Mouse (Mus musculus): ENCODE measurements at regions not wholly inside any gene's neighbourhood (a gene's known extent, or its start where the extent isn't known, plus 50 kb on each side); places are given as distances from the start of the nearest gene placed in this dataset.

- TF ChIP-seq USF2 (conservative IDR thresholded peaks at IDR 0.05; ENCODE audit: low read depth, low read length) (no peak), CTCF (conservative IDR thresholded peaks at IDR 0.05 in 1 of 2, IDR thresholded peaks at IDR 0.05 in 1 of 2; ENCODE audit: low read depth in 2 of 2, low read length in 2 of 2) (no peak), HCFC1 (IDR thresholded peaks at IDR 0.05; ENCODE audit: low read depth, low read length) (no peak), POLR2A (IDR thresholded peaks at IDR 0.05; ENCODE audit: low read depth, low read length) (no peak), UBTF (IDR thresholded peaks at IDR 0.05; ENCODE audit: low read depth, low read length) (no peak), USF1 (IDR thresholded peaks at IDR 0.05; ENCODE audit: low read depth, low read length) (no peak), MYC (IDR thresholded peaks at IDR 0.05; ENCODE audit: low read depth, low read length) (no peak), SMC3 (IDR thresholded peaks at IDR 0.05; ENCODE audit: low read depth, low read length) (no peak), EP300 (IDR thresholded peaks at IDR 0.05; ENCODE audit: low read length) (no peak), CHD1 (IDR thresholded peaks at IDR 0.05; ENCODE audit: low read depth, low read length) (no peak), ZKSCAN1 (IDR thresholded peaks at IDR 0.05; ENCODE audit: borderline replicate concordance, low read depth, low read length) (no peak), TBP (conservative IDR thresholded peaks at IDR 0.05; ENCODE audit: low read depth, low read length) (no peak)
Observed at GRCm38 (mm10) chr4:54812740-54813634, 131.9 kb upstream of the Zfp462 start.
